Mouse (Mus musculus) erythroblast, embryonic 14.5 days (primary cell): Measurements from ENCODE around the gene 4930402K13Rik. TPM values are rescaled to one million over a fixed set of nuclear protein-coding genes. Genes with fewer than 3 reads are reported as not detected.

ENCODE experiments used
- H3K27me3 ChIP-seq: 2 replicates; pipeline ENCODE4 v1.6.1; 2012; ENCODE audit warnings: inconsistent platforms; ENCODE audit not compliant: control insufficient read depth
- H3K36me3 ChIP-seq: 2 replicates; pipeline ENCODE4 v1.6.1; 2012; ENCODE audit warnings: mild to moderate bottlenecking, inconsistent platforms; ENCODE audit not compliant: control insufficient read depth
- H3K4me1 ChIP-seq: 2 replicates; pipeline ENCODE4 v1.6.1; 2012; ENCODE audit warnings: inconsistent platforms; ENCODE audit not compliant: control insufficient read depth
- H3K4me3 ChIP-seq: replicated peaks from 2 replicates; pipeline ENCODE3; 2012; ENCODE audit warnings: moderate library complexity, mild to moderate bottlenecking, inconsistent platforms
- H3K9me3 ChIP-seq: 2 replicates; pipeline ENCODE4 v1.6.1; 2012; ENCODE audit warnings: low read length, inconsistent platforms, mixed read lengths; ENCODE audit not compliant: control insufficient read depth
- GATA1 ChIP-seq: IDR thresholded peaks from 2 replicates; pipeline ENCODE4 v1.6.1; 2012; ENCODE audit warnings: low read length, inconsistent platforms, mixed read lengths
- TAL1 ChIP-seq: IDR thresholded peaks from 3 replicates; pipeline ENCODE4 v1.6.1; 2012; ENCODE audit warnings: low read length, inconsistent platforms, mixed read lengths
- polyA plus RNA-seq: library from polyadenylated mRNA; stranded (reverse); fragments of >175 nt; gene quantifications from 2 replicates; pipeline ENCODE4 v1.2.3, GENCODE M21; 2012

4930402K13Rik gene
- polyA plus RNA-seq, 1 experiment: not detected

DNA sequence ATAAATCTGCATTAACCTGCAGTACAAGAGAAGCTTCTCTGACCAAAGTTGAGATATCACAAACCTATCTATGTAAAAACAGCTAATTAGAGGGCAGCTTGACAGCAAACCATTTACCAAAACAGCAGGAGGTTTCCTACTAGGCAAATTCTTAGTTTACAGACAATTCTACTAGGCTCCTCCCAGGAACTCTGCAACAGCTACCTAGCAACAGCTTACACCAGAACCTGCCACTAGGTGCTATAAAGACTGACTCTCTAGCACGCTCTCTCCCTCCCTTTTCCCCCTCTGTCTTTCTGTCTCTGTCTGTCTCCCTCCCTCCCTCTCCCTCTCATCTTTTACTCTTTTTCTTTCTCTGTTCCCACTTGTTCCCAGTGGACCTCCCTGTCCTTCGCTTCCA is 38.3 kb downstream of the 4930402K13Rik start:
- no peak for TF ChIP-seq TAL1
- TF ChIP-seq GATA1: no peak
- Histone ChIP-seq H3K4me1 (no peaks in the 10 kb centered on the region), H3K27me3 (no peaks in the 10 kb centered on the region), H3K9me3 (no peaks in the 10 kb centered on the region), H3K36me3 (no peaks in the 10 kb centered on the region), H3K4me3 (no peak overlapping the region)

Other genes starting within 250 kb of the 4930402K13Rik start
- gene Gm5751, start 230.3 kb upstream of the 4930402K13Rik start, polyA plus RNA-seq: not detected in 2 replicates
- gene B630019K06Rik, start 212.2 kb upstream of the 4930402K13Rik start, polyA plus RNA-seq: not detected in 2 replicates
- not detected in 2 replicates for gene Fthl17b, start 141.6 kb upstream of the 4930402K13Rik start, polyA plus RNA-seq
- not detected in 2 replicates for gene Fthl17c, start 128.0 kb upstream of the 4930402K13Rik start, polyA plus RNA-seq
- not detected in 2 replicates for gene Fthl17d, start 117.8 kb upstream of the 4930402K13Rik start, polyA plus RNA-seq
- not detected in 2 replicates for gene Fthl17e, start 71.1 kb upstream of the 4930402K13Rik start, polyA plus RNA-seq
- gene Fthl17f, start 41.5 kb upstream of the 4930402K13Rik start, polyA plus RNA-seq: not detected in 2 replicates
- gene Lancl3, start 95.3 kb downstream of the 4930402K13Rik start, polyA plus RNA-seq: not detected in 2 replicates
- gene Gm14862, start 152.3 kb downstream of the 4930402K13Rik start, polyA plus RNA-seq: 0.08 and 0.10 TPM in 2 replicates
- gene Xk, start 168.2 kb downstream of the 4930402K13Rik start, polyA plus RNA-seq: 1.8 and 2.3 TPM in 2 replicates
- 0.25 and 0.67 TPM in 2 replicates for gene H2al1m, start 179.2 kb downstream of the 4930402K13Rik start, polyA plus RNA-seq
- gene H2al1k, start 246.1 kb downstream of the 4930402K13Rik start, polyA plus RNA-seq: not detected in 2 replicates